Mouse (Mus musculus): ENCODE measurements around the gene Stard8.

The Stard8 gene

GRCm38 (mm10) chrX:99003046-99003445 is at the start of gene Stard8:
Stard8 (plus strand) TSS chrX:99003248.
- DNase-seq: peak; percentile 10 to 22

- DNase-seq: peak in 1 of 2 experiments; percentile 53
These were observed 49.1 kb upstream of the Stard8 start for GRCm38 (mm10) chrX:98953941-98954340.

GRCm38 (mm10) chrX:98958287-98958686 is 44.8 kb upstream of the Stard8 start:
- DNase-seq: no peak

DNA sequence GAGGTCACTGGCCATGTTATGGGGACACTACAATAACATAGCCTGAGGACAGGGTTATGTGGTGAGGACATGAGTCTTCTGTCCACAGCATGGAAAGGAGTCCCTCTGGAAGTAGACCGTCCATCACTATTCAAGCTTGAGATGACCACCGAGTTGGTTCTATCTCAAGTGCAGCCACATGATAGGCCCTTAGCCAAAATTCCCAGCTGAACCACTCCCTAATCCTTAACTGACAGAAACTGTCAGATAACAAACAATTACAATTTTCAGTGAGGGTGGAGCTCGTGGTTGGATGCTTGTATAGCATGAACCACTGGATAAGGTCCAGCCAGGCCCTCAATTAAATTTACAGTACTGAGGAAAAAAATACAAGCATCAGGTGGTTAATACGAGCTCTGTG is 44.0 kb upstream of the Stard8 start:
- no peak for DNase-seq

DNA sequence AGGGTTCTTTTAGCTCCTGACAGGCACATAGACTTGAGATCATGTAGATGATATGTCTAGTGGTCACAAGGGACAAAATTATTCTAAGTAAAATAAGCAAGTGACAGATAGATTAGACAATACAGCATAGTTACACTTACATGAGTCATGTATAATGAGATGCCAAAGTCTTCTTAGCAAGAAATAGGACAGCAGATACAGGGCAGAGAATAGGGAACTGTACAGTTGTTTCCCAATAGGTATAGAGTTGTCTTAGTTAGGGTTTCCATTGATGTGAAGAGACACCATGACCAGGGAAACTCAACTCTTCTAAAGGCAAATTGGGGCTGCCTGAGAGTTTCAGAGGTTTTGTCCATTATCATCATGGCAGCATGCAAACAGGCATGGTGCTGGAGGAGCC is 39.3 kb upstream of the Stard8 start:
- DNase-seq: no peak

DNA sequence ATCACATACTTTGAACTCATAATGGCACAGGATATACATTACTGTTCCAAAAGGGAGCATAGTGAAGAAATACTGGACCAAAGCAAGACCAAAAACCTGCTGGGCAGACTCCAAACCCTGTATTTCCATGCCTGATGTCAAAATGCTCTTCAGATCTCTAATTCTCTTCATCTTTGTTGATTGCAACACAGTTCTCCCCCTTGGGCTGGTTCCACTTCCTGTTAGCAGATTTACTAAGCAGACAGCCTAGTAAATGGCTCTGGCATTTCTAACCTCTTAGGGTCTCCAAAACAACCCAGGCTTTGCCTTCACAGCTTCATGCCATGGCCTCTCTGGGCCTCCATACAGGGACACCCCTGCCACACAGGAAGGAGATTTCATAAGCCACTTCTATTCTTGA is 38.5 kb upstream of the Stard8 start:
- DNase-seq: no peak

DNA sequence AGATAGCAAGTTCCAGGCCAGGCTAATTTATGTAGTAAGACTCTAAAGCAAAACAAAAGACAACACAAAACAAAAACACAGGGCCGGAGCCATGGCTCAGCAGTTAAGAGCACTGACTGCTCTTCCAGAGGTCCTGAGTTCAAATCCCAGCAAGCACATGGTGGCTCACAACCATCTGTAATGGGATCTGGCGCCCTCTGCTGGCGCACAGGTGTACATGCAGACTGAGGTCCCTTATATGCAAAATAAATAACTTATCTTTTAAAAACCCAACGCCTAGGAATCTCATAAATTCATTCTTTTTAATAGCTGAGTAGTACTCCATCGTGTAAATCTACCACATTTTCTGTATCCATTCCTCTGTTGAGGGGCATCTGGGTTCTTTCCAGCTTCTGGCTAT is 16.4 kb upstream of the Stard8 start:
- peak in 1 of 2 experiments; percentile 24 for DNase-seq

- DNase-seq: peak; percentile 55 to 77
These were observed 13.5 kb upstream of the Stard8 start for GRCm38 (mm10) chrX:98989574-98989973.

DNA sequence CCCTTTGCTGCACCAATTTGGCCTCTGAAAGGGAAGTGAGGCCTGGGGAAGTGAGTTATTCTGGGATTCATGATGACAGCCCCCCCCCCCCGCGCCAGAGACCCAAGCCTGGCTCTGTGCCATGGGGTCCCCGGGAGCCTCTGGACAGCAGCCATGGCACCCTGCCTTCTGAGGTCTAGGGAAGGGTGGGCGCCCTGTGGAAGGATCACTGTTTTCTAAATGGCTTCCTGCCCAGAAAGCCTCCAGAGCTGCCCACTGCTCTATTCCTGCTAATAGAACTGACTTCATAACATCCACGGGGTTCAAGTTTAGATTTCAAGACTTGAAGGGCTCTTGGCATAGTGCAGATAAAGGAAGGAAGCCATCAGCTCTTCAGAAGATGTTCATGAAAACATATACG is 983 bp upstream of the Stard8 start:
- DNase-seq: peak; percentile 12 to 39

DNA sequence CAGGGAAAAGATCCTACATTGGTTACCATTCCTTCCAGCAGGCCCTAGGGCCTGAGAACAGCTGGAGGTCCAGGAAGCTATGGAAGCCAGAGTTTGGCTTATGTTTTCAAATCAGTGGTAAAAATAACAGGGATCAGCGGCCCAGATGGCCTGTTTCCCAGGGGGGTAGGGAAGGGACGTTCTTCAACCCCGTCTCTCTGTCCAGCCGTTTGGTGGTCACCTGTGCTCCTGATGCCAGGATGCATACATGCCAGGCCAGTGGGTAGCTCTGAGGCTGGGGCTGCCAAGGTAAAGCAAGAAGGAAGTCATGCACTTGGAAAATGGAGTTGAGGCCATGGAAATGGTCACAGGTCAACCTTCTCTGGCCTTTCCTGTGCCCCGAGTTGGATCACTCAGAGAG is 7.5 kb downstream of the Stard8 start:
- DNase-seq: no peak

- no peak for DNase-seq
These were observed 8.2 kb downstream of the Stard8 start for GRCm38 (mm10) chrX:99011281-99011680.

DNA sequence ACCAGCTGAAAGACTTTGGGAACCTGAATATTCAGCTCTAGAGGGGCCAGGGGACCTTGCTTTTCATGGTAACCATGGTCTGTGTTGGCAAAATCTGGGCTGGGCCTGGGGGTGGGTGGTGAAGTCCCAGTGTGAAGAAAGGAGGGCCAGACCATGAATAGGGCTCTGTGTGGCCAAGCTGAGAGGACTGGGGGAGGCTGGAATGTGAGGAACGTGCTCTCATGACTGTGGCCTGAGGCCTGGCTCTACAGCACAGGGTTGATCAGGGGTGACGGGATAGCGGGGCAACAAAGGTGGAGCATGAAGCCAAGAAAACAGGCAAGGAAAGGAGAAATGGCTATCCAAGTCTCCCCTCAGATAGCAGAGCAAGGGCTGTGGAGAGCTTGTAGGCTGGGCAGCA is 9.4 kb downstream of the Stard8 start:
- DNase-seq: no peak

DNA sequence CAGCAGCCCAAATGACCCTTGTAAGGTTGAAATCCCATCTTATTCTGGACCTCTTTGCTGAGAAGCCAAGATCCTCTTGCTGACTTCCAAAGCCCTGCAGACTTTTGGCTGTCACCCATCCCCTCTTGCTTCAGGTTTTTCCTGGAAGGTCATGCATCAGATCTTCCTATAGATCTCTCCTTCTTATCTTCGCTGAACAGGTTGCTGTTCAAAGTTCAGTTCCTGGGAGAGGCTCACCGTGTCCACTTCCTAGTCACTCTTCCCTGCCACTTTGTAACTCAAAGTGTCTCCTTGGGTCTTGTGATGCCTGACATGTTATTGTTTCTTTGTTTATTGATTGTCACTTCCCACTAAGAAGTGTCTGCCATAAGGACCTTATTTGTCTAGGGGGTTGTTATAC is 12.7 kb downstream of the Stard8 start:
- DNase-seq: no peak

GRCm38 (mm10) chrX:99016987-99017386 is 13.9 kb downstream of the Stard8 start:
- DNase-seq: no peak

DNA sequence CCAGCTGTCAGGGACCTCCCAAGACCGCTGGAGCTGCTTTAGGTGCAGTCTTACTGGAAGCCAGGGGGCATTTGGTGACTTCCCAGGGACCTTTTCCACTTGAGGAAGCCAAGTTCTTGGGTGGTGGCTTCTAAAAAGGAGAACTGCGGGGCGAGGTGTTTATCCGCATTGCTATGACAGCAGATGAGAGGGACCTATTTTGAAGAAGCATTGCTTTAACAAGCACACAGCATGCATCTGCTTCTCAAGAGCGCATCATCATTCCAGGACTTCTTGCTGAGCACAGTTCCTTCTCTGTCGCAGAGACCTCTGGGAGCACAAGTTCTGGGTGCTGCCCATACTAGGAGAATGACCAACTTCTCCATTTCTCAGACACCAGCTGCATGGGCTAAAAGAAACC is 14.8 kb downstream of the Stard8 start:
- DNase-seq: no peak

GRCm38 (mm10) chrX:99019303-99019702 is 16.3 kb downstream of the Stard8 start:
- peak; percentile 24 to 26 for DNase-seq

DNA sequence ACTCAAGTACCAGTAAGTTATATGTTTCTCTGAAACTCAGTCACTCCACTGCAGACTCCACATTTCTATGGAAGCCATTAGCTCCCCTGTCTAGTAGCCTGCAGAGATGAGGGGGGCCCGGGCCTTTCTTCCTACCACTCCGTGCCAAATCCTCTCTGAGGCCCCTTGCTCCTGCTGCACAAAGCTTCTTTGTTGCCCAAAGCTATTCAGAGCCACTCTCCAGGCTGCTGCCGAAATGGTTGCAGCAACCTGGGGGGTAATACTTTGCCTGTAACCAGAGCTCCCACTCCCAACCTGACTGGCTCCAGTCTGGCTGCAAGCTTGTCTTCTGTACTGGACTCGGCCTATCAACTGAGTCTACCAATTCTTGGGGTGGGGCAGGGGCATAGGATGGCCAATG is 17.2 kb downstream of the Stard8 start:
- no peak for DNase-seq

DNA sequence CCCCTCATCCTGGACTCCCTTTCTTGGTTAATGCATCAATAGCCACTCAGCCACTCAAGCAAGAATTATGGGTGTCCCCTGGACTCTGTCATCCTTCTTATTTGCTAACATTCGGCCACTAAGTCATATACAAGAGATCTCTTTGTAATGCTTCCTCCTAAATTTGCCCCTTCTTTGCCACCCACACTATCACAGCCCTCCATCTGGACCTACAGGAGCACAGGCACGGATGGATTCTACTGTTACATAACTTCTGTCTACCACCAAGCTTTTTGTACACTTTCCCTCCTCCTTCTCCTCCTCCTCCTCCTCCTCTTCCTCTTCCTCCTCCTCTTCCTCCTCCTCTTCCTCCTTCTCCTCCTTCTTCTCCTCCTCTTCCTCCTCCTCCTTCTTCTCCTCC is 18.5 kb downstream of the Stard8 start:
- DNase-seq: no peak

DNA sequence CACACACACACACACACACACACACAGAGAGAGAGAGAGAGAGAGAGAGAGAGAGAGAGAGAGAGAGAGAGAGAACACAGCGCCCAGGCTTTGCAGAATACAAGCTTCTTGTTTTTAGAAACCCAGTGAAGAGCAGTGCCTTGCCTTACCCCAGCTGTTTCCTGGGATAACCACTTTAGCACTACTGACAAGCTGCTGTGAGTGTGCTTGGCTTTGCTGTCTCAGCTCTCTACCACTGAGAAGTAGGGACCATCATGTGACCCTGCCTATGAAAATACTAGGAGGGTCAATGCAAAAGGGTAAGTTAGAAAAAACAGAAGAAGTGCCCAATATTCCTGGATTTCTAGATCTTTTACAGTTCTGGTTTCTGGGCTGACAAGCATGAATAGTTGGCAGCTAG is 20.9 kb downstream of the Stard8 start:
- no peak for DNase-seq

DNA sequence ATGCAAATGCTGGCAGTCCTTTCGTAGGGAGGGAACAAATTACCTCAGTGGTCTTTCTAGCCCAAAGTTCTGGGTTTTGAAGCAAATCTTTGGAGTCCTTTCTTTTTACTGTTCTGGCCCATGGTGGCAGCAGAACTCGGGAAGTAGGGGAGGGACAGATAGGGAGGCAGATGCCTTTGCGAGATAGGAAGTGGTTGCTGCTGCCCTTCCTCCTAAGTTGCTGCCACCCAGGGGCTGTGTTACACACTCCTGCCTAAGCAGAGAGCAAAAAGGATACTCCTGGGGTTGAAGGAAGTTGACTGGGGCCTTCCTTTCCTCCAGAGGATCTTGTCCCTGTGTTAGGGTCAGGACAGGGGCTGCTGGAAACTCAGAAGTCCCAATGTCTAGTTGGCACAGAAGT is 32.4 kb downstream of the Stard8 start:
- no peak for DNase-seq

DNA sequence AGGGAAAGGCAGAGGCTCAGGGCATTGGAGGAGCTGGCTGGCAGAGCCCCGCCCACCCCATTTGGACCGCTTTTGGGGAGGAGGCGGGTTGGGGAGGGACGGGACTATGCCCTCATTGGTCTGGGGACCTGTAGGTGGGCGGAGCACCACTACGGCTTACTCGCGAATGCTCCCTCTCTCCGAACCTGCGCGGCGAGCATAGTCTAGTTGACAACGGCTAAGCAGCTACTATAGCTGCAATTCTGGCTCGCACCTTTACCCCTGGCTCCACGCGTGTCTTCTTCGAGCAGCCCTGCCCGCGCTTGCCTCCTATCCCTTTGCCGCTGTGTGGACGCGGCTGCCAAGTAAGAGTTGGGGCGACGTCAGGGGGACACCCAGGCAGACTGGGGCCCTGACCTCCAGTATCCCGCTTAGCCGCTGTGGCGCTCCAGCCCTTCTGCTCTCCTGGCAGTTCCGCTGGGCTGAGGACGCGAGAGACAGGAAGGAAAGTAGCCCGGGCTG is 39.5 kb downstream of the Stard8 start:
- DNase-seq: peak; percentile 92 to 95

GRCm38 (mm10) chrX:99043275-99043674 is 40.2 kb downstream of the Stard8 start:
- DNase-seq: peak in 1 of 2 experiments; percentile 24

GRCm38 (mm10) chrX:99043739-99044138 is 40.7 kb downstream of the Stard8 start:
- DNase-seq: peak in 1 of 2 experiments; percentile 27

DNA sequence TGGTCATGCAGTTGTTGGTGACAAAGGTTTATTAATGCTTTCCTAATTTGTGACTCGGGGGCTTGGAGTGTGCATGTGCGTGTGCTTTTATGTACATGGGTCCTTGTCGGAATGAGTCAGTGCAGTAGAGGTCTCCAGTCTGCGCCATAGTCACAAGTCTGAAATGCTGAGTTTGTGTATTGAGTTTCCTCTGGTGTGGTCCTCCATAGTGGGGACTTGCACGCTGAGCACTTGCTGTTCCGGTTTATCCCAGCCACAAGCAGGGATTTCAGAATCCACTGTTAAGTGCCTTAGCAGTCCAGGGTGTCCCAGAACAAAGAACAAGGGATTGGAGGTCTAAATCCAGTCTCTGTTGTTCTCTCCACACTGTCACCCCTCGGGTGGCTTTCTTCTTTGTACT is 42.3 kb downstream of the Stard8 start:
- peak in 1 of 2 experiments; percentile 15 for DNase-seq

- DNase-seq: peak; percentile 65 to 81
These were observed 43.5 kb downstream of the Stard8 start for GRCm38 (mm10) chrX:99046360-99047055.
